Mouse (Mus musculus) monocyte, adult 2 months (primary cell): ENCODE results near the gene Cadps2.

Source experiments
- DNase-seq, 2 experiments: peaks; one replicate each; pipeline ENCODE4 v3.0.0; 2022; ENCODE audit warnings: low spot score in 2 of 2, low read depth in 1 of 2

The Cadps2 gene

GRCm38 (mm10) chr6:23777641-23778040 lies 61.6 kb downstream of the Cadps2 start:
- no peak for DNase-seq

DNA sequence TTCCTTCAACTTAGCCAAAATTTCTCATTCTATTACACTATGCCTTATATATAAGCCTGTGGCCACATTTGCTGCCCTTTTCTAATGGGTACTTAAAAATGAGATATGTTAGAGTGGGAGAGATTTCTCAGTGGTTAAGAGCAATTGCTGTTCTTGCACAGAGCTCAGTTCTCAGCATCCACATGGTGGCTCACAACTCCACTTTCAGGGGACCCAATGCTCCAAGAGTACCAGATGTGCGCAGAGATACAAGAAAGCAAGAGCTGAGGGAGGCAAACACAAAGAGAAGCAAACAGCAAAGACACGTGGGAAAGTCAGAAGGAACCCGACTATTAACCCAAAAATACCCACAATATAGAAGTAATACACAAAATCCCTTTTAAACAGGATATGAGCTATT lies 77.0 kb downstream of the Cadps2 start:
- DNase-seq = no peak

DNA sequence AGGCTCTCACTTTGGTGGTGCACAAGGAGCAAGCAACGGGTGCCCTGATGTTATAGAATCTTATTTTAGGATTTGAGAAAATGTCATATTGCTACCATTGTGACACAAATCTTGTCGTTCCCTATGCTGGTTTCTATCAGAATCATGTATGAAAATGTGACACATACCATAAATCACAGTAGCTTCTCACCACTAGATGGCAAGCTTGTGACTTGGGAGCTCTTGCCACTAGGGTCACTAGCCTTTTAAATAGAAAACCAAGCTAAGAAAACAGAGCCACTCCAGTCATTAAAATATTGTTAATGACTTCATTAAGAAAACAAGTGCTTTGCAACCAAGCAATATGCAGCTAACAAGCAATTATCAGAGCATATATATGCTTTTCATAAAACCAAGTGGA lies 81.0 kb downstream of the Cadps2 start:
- no peak for DNase-seq

GRCm38 (mm10) chr6:23748823-23749222 lies 90.4 kb downstream of the Cadps2 start:
- DNase-seq = no peak

- no peak for DNase-seq
Observed at GRCm38 (mm10) chr6:23740010-23740409, 99.2 kb downstream of the Cadps2 start.

- no peak for DNase-seq
Observed at GRCm38 (mm10) chr6:23732750-23733149, 106.5 kb downstream of the Cadps2 start.

- DNase-seq = no peak
Observed at GRCm38 (mm10) chr6:23728620-23729019, 110.6 kb downstream of the Cadps2 start.

DNA sequence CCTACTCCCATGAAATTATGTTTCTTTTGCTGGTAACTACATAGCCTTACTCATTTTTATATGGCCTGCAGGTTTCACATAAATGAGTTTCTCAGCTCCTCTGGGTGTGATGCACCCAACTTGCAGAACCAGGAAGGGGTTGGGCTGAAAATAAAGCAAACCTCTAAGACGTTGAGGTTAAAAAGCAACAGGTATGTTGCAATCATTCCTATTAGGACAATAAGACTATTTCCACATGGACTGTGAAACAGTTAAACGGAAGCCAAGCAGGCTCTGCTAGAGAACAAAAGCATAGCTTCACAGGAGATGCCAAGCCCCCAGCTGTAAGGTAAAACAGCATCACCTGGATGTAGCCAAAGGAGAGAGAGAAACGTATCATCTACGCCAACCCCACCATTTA lies 115.5 kb downstream of the Cadps2 start:
- DNase-seq = no peak

- no peak for DNase-seq
Observed at GRCm38 (mm10) chr6:23720401-23720800, 118.8 kb downstream of the Cadps2 start.

- no peak for DNase-seq
Observed at GRCm38 (mm10) chr6:23707506-23707905, 131.7 kb downstream of the Cadps2 start.

- DNase-seq = no peak
Observed at GRCm38 (mm10) chr6:23700879-23701278, 138.3 kb downstream of the Cadps2 start.

DNA sequence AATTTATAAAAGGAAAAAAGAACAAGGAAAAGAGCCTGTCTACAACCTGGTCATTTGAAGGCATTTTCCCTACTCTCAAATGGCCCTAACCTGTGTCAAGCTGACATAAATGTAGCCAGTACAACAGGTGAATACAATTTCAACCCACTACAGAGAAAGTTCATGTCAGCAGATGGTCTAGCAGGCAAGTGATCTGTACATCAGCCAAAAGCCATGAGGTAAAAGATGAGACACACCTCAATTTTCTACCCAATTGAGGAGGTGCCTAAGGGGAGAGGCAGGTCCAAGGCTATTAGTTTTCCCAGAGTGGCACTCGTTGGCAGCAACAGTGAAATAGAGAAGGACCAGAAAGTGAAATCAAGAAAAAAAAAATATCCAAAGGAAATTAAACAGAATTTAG lies 161.0 kb downstream of the Cadps2 start:
- no peak for DNase-seq

- DNase-seq = no peak
Observed at GRCm38 (mm10) chr6:23655036-23655435, 184.2 kb downstream of the Cadps2 start, which contains the start of gene Rnf148. Rnf148 (minus strand) TSS chr6:23655136.

DNA sequence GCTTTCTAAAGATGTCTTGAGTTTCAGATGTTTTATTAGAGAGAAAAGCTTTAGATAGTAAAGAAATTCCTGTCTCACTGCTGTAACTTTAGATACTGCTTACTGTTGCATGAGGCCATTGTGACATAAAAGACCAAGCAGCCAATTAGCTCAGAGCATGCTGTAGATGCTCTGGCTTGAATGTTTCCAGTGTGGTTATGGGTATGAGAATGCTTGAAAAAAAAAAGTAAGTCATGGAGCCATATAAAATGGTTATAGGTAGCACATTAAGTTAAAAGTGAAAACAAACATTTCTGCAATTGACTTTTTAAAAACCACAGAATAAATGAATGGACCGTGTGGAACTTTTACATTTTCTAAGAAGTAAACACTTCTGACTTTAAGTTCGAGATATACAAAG lies 189.0 kb downstream of the Cadps2 start, which contains the start of gene Rnf133:
Gene Rnf133 (minus strand): TSS at position 101 of the 400 bp plus-strand sequence.
- DNase-seq = no peak

- no peak for DNase-seq
Observed at GRCm38 (mm10) chr6:23648732-23649131, 190.5 kb downstream of the Cadps2 start.

DNA sequence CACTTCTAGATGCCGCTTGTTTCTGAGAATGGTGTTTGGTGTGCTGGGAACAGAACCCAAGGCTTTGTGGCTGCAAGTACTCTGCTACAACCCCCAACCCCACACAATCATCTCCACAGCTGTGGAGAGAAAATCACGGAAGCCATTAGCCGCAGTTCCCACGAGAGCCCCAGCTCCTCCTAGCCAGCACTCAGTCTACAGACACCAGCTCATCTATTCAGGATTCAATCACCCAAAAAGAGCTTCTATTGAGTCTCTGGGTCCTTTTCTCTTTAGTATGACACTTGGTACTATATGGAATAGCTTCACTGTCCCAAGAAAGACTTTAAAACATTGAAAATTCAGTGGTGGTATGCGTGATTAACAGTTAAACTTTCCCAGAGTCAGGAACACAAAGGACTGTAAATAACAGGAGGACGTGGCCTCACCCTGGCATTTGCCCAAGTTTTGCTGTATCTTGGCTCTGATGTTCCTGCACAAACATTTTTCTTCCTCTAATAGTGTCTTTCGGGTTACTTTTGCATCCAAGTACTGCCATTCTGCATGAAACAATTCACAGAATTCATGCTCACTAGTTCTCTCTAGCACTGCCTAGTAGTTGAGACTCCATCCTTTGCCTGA lies 191.5 kb downstream of the Cadps2 start:
- DNase-seq = no peak

DNA sequence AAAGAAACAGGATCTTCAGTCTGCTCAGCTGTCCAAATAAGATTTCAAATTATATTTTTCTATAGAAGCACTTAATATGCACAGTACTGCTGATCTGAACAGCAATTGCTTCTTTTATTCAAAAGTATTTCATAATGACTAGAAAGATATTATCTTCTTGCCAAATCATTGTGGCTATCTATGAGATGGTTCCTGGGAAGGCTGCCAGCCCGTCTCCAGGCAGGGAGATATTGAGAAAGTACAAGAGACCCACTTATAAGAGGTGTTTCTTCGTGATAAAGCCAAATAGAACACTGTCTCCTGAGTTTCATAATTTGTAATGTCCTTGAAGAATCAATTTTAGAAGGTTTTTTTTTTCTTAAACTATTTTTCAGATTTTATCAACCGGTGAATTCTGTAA lies 202.1 kb downstream of the Cadps2 start:
- DNase-seq = no peak

GRCm38 (mm10) chr6:23635208-23635607 lies 204.0 kb downstream of the Cadps2 start:
- no peak for DNase-seq

DNA sequence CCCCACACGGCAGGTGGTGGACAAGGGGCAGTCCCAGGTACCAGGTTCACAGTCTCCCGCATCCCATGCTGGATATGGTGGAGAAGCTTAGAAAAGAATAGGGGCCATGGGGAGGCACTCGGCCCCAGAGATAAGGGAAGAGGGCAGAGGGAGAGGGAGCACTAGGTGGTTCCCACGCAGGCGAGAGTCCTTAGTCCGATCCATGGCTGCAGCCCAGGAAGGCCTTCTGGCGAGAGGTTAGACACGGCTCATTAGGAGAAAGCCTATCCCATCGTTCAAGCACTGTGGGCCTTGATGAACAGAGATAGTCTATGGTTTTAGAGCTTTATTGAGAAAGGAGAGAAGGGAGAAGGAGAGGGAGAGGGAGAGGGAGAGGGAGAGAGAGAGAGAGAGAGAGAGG lies 205.2 kb downstream of the Cadps2 start:
- no peak for DNase-seq

DNA sequence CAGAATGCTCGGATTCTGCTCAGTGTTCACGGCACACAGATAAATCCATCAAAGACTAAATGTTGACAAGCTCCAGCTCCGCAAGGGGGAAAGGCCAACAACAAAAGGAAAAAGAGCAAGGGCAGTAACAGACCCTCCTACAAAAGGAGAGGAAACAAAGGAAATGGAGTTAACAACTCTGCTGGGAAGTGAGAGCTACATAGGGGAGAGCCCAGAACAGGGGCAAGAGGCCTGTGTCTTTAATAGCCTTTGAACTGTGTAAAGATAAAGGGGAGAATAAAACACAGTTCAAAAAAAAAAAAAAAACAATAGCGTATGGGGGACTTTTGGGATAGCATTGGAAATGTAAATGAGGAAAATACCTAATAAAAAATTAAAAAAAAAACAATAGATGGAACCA lies 208.8 kb downstream of the Cadps2 start:
- DNase-seq = no peak

DNA sequence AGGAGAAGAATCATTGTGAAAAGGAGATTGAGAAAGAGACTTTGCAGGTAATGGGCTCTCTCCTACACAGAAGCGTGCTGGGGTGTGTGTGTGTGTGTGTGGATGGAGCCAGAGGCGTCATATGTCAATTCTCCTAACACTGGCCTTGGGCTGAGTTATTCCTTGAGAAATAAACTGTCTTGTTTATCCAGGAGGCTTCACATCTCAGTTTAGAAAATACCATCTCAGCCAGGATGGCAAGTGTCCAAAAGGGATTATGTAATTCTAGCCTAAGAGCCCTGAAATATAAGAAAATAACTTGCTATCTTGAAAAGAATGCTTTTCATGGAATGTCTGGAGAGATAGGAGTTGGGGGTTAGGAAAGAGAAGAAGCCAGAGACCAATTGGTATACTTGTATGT lies 264.1 kb downstream of the Cadps2 start:
- DNase-seq = no peak

DNA sequence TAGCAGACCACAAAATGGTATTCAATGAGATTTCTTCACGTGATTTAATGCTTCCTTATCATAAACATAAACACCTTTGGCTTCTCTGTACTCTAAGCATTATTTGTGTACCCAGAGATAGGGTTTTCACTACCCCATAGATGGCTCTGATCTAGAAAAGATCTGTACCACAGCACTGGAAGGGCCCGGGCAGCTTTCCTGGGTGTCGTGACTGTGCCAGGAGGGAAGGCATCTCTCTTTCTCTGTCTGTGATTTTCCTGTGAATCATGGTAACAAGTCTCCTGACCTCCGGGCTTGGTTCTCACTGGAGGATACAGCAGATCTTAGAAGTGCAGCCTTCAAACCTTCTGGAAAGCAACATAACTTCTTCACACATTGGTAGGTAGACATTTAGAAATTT lies 265.5 kb downstream of the Cadps2 start:
- DNase-seq = no peak

DNA sequence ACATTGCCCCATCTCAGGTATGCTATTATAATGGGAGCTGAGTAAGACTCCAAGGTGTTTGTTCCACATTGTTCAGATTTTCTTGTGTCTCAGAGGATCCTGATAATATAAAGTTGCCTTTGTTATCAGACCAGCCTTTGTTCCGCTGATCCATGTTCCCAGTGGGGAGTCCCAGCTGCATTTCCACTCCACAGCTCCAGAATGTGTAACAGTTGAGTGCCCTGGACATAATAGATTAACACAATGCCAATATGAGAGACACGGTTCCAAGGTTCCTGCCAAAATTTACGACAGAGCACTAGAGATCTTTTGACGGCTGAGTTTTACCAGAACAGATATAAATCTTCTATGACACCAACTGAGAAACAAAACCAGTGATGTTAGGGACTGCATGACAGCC lies 266.8 kb downstream of the Cadps2 start:
- DNase-seq = no peak
